Mouse (Mus musculus): ENCODE results near the gene Gm20431.

DNA sequence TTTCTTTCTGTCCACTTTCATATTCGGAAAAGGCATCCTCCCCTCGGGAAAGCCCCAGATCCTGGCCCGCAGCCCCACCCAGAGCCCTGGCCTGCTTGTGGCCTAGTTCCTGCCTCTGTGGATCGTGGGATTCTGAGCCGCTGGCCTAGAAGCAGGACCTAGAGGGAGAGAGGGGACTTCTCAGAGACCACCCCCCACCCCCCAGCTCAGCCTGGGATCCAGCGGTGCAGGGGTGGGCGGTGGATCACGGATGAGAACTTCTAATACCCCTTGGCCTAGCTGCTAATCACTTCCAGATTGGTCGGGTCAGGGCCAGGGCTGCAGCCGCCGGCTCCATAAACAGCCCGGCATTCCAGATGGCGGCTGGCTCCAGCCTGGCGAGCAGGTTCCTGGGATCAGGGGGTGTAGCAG lies 65.5 kb downstream of the Gm20431 start:
- no peak for TF ChIP-seq FLI1 (IDR thresholded peaks at IDR 0.05; ENCODE audit: low read length)
- TF ChIP-seq GATA1 (IDR thresholded peaks at IDR 0.05; ENCODE audit: borderline replicate concordance, low read length): no peak
